Mouse (Mus musculus) thymus, postnatal 25 days (tissue): ENCODE data around the gene Gfm2.

Source experiments
- DNase-seq: peaks from one replicate; pipeline ENCODE4 v3.0.0; 2022

Gene Gfm2

GRCm38 (mm10) chr13:97192649-97193048 is 54.9 kb downstream of the Gfm2 start:
- no peak for DNase-seq

DNA sequence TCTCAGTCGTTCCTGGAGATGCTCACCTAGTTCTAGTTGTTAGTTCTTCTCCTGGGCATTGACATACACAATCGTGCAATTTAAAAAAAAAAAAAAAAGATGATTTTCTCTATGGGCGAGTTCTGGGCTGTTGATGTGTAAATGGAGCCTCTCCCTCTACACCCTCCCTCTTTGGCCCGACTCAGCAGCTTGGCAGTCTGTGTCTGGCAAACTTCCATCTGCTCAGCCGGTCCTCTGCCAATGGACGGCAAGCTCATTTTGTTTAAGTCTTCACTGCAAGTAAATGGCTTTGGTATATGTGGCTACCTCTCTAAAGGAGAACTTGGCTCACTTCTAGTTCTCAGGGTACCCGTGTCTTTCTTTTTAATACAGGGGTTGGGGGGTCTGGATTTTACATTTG is 55.7 kb downstream of the Gfm2 start:
- no peak for DNase-seq

- DNase-seq = no peak
Measured at GRCm38 (mm10) chr13:97196186-97196924, 58.6 kb downstream of the Gfm2 start.

- no peak for DNase-seq
Measured at GRCm38 (mm10) chr13:97196925-97197218, 59.1 kb downstream of the Gfm2 start.

DNA sequence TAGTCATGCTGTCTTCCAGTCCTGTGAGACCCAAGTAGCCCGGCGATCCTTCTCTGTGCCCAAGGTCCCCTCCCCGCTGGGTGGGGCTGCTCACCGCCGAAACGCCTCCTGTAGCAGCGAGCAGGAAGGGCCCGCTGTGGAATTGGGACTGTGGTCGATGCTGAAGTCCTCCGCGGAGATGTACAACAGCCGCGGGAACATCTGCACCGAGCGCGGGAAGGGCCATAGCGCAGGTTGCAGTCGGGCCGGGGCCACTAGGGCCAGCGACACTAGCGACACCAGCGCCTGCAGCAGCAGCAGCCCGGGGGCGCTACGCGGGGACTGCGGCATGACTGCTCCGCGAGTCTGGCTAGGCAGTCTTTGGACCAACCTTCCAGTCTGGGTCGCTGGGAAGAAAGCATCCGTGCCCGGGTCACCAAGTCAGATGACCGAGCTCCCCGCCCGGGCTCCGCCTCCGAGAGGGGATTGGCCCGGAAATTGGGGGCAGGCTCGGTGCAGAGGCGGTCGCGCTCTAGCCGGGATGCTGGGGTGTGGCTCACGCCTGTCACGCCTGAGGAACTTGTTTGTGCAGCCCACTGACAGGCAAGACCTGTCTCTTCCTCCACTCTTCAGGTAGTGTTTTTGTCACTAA is 60.3 kb downstream of the Gfm2 start, which contains the start of gene Hexb:
TSS of gene Hexb (minus strand) at position 426 of the 631 bp plus-strand sequence.
- peak; percentile 92 for DNase-seq

DNA sequence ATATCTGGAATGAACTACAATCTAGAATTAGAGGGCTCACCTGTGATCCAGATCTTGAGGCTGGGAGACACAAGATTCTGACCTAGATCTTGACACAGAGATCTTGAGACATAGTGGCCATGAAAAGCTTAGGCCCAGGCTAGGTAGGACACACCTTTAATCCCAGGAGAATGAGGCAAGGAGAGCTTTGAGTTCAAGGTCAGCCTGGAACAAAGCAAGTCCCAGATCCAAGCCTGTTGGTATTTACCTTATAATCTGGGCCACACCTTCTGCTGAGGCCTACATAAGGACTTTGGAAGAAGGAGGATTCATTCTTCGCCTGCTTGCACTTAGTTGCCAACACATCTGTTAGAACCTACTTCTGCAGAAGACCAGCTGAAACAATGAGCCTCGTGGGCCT is 61.4 kb downstream of the Gfm2 start:
- DNase-seq = no peak

DNA sequence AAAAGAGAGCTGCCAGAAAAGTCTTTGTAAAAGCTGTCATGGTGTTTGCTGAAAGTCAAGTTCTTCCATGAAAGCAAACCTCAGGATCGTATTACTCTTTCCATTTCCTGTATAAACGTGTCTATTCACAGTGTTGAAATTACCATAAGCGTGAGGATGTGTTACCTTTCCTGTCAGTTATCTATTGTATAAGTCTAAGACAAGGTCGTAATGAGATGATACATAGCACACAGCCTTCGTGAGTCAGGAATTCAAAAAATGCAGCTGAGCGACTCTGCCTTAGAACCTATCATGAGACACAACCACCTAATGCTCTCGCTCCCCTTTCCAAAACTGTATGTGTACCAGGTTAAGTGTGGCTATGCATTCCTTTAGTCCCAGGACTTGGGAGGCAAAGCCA is 63.3 kb downstream of the Gfm2 start:
- no peak for DNase-seq

DNA sequence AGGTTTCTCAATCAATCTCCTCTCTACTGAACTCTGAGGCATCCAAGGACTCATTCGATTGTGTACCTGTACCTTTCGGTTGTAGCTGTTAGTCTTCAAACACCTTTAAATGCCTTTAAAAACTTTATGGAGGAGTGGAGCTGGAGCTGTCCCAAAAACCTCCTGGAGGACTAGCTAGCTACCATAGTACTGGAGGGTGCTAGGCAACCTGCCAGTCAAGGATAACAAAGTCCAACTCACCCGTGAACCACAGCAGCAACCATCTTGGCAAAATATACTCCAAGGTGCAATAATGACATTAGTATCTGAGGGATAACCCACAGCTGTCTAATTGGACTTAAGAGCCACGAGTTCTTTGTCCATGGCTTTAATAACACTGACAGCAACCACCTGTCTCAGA is 64.2 kb downstream of the Gfm2 start:
- no peak for DNase-seq

- DNase-seq = peak; percentile 88
Measured at GRCm38 (mm10) chr13:97205052-97205701, 67.4 kb downstream of the Gfm2 start.

DNA sequence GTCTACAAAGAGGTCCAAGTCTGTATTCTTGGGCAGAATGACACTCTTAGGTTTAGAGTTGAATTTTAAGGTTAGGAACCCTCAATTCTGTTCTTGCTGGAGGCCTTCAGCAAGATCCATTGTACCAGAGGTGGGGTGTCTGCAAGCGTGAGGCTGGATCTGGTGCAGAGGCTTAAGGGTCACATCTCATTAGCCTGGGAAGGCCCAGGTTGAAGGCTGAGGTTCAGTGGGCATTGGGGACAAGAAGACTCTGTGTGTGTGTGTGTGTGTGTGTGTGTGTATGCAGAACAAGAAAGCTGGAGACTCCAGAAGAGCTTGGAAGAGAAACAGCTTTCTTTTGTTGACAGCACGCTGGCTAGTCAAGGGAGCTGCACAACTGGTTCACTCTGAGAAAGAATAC is 68.3 kb downstream of the Gfm2 start:
- no peak for DNase-seq

DNA sequence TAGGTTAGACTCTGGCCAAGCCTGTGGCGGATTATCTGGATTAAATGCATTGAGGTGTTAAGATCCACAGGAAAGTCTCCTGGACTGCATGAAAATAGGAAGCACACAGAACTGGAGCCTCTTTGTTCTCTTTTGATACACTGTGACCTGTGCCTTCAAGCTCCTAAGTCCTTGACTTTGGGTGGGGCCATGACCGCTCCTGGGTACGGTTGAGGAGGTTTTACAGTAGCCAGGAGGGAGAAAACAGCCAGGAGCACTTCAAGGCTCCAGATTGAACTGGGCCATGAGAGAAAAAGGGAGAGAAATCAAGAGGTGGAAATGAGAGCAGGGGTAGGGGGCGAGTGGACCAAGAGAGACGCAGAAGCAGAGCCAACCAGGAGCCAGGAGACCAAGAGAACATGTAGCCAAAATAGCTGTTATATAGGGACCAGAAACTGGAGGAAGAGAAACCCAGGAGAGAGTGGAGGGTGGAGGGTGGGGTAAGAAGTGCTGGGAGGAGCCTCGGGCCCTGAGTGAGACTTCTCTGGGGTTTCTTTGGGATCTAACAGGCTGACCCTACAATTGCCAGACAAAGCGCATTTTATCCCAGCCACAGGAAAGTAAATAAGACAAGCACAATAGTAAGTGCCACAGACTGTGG is 69.9 kb downstream of the Gfm2 start:
- DNase-seq = no peak

DNA sequence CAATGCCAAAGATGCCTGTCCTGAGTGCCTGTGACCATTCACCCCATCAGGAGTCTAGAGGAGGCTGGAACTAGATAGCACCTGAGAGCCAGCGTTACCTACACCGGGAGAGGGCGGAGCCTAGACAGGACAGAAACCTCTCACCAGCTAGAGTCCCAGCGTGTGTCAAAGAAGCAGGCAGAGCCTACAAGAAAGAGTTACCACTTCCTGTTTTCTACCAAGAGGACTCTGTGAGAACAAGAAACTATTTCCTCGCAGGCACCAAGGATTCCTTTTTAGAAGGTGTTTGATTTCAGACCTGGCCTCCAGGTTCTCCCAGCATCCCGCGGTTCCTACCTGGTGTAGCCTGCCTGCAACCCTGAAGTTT is 70.4 kb downstream of the Gfm2 start:
- DNase-seq = peak; percentile 70

GRCm38 (mm10) chr13:97208500-97209010 is 70.8 kb downstream of the Gfm2 start:
- no peak for DNase-seq

DNA sequence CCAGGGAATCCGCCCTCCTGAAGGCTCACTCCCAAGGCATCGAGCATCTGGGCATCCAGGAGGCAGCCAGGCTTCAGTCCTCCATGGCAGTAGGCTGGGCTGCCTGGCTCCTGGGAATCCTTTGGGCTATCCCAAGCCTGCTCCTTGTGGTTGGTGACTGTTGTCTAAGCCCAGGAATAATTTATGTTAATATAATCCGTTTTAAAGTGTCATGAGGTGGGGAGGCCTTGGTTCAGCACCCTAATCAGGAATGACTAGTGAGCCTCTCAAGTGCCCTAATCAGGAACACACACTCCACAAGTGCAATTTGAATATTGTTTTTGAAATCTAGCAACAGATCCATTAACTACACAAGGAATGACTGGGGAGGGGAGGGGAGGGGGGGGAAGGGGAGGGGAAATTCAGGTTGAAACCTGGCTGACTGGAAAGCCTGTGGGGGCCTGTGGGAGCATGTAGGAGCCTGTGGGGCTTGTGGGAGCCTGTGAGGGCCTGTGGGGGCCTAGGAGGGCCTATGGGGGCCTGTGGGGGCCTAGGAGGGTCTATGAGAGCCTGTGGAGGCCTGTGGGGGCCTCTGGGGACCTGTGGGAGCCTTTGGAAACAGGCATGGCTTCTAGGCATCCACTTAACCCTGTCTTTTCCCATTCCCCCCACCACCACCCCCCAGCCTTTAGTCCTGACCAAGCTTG is 77.0 kb downstream of the Gfm2 start:
- no peak for DNase-seq

- no peak for DNase-seq
Measured at GRCm38 (mm10) chr13:97215563-97215962, 77.8 kb downstream of the Gfm2 start.

GRCm38 (mm10) chr13:97216196-97216595 is 78.5 kb downstream of the Gfm2 start:
- no peak for DNase-seq

DNA sequence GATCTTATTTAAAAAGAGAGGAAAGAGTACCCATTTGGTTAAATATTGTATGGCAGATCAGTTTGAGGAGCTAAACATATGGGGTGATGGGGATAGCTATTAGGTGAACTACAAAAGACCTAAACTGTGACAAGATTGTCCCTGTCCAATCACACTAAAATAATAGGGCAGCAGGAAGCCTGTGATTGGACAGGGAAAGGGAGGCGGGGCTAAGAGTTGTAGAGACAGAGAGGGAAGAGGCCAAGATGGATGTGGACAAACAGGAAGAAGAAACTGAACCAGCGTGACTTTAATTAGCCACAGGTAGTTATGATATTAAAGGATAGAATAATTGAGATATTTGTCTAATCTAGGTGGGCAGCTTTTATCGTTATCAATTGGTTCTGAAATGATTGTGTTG is 82.3 kb downstream of the Gfm2 start:
- no peak for DNase-seq

DNA sequence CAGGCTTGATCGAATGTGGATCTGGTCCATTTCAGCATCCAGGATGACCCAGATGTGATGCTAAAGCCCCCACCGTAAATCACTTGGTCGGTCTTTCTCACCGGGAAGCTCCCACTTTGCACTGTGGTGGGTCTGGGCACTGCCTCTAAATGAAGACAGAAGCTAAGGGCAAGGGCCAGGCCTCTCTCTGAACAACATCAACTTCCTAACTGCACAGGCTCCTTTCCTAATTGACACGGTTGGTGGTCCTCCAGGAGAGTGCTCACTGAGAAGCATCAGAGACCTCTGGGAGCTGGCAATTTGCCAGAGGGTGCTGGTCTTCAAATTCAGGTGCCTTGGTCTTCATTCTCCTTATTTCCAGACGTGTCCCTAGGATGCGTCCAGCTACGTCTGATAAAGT is 86.1 kb downstream of the Gfm2 start:
- DNase-seq = no peak

- DNase-seq = no peak
Measured at GRCm38 (mm10) chr13:97224341-97224982, 86.7 kb downstream of the Gfm2 start.

GRCm38 (mm10) chr13:97225130-97225529 is 87.4 kb downstream of the Gfm2 start:
- no peak for DNase-seq

DNA sequence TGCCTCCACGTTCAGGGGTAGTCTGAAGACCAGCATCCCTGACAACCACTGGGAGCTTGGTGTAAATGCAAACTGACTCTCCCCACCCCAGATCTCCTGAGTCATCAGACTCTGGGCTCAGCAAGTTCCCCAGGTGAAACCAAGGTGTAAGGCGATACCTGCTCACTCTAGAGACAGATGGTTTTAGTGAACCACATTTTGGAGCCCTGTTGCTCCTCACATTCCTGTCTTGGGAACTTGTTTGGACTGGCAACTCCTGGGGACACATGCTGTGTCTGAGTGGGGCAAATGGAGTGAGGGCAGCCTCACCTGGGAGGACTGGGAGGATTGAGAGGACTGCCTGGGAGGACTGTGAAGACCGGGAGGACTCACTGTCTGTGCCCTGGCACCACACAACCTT is 90.1 kb downstream of the Gfm2 start:
- DNase-seq = no peak

DNA sequence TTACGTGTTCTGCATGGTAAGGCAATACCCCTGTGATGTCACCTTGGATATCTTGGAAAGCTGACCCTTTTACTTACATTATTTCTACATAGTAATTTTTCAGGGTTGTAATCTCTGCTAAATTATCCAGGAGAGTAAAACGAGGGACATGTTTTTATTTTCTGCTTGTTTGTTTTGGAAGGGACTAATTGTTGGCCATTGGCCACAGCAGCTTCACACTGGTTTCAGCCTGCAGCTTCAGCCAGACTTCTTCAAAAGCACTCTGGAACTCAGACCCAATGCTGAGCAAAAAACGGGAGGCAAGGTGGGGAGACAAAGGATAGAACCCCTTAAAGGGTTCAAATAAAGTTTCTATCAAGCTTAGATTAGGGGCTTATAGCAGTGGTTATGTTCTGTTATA is 92.4 kb downstream of the Gfm2 start:
- no peak for DNase-seq
